Mouse (Mus musculus) ES-CJ7 (cell line): ENCODE results near the gene 4930407I10Rik.
A peak's percentile ranks its signal among the peaks of the same experiment; 100 is the strongest.

Experiments used
- DNase-seq: peaks from one replicate; pipeline ENCODE4 v3.0.0; 2011; ENCODE audit warnings: low read depth, low spot score

4930407I10Rik gene

GRCm38 (mm10) chr15:82058719-82059201 lies at the start of gene 4930407I10Rik:
TSS of gene 4930407I10Rik (plus strand) at chr15:82059151.
- DNase-seq = no peak

GRCm38 (mm10) chr15:82011947-82012346 lies 47.0 kb upstream of the 4930407I10Rik start:
- no peak for DNase-seq

- no peak for DNase-seq
These were observed 44.1 kb upstream of the 4930407I10Rik start for GRCm38 (mm10) chr15:82014745-82015391.

- peak; percentile 23 for DNase-seq
These were observed 43.4 kb upstream of the 4930407I10Rik start for GRCm38 (mm10) chr15:82015392-82016100.

GRCm38 (mm10) chr15:82016101-82016808 lies 42.7 kb upstream of the 4930407I10Rik start:
- DNase-seq = peak; percentile 99

- no peak for DNase-seq
These were observed 42.1 kb upstream of the 4930407I10Rik start for GRCm38 (mm10) chr15:82016830-82017229.

GRCm38 (mm10) chr15:82017461-82017860 lies 41.5 kb upstream of the 4930407I10Rik start:
- DNase-seq = no peak

- no peak for DNase-seq
These were observed 39.7 kb upstream of the 4930407I10Rik start for GRCm38 (mm10) chr15:82019288-82019687.

GRCm38 (mm10) chr15:82022535-82023088 lies 36.3 kb upstream of the 4930407I10Rik start:
- no peak for DNase-seq

GRCm38 (mm10) chr15:82023965-82024635 lies 34.9 kb upstream of the 4930407I10Rik start:
- no peak for DNase-seq

GRCm38 (mm10) chr15:82027276-82027675 lies 31.7 kb upstream of the 4930407I10Rik start:
- no peak for DNase-seq

GRCm38 (mm10) chr15:82027726-82028125 lies 31.2 kb upstream of the 4930407I10Rik start:
- no peak for DNase-seq

GRCm38 (mm10) chr15:82032386-82032785 lies 26.6 kb upstream of the 4930407I10Rik start:
- no peak for DNase-seq

GRCm38 (mm10) chr15:82033762-82034161 lies 25.2 kb upstream of the 4930407I10Rik start, which contains the start of gene Desi1:
TSS of gene Desi1 (minus strand) at chr15:82033862.
- no peak for DNase-seq

- DNase-seq = peak; percentile 77
These were observed 22.9 kb upstream of the 4930407I10Rik start for GRCm38 (mm10) chr15:82035904-82036689.

- peak; percentile 73 for DNase-seq
These were observed 18.3 kb upstream of the 4930407I10Rik start for GRCm38 (mm10) chr15:82040650-82041049.

- DNase-seq = peak; percentile 82
These were observed 14.7 kb upstream of the 4930407I10Rik start for GRCm38 (mm10) chr15:82044166-82044784.

GRCm38 (mm10) chr15:82046246-82046891 lies 12.6 kb upstream of the 4930407I10Rik start:
- DNase-seq = peak; percentile 34

GRCm38 (mm10) chr15:82047080-82047883 lies 11.7 kb upstream of the 4930407I10Rik start, which contains the start of gene Snu13:
TSS of gene Snu13 (minus strand) at chr15:82047598.
- peak; percentile 84 for DNase-seq
